Mouse (Mus musculus) myocyte (in vitro differentiated cells): ENCODE results near the gene Rasgrf2.

Experiments
- CEBPB ChIP-seq: IDR thresholded peaks from 2 replicates; pipeline ENCODE4 v1.6.1; 2011; ENCODE audit warnings: mild to moderate bottlenecking, moderate library complexity; ENCODE audit not compliant: poor library complexity, insufficient read depth, severe bottlenecking
- E2F4 ChIP-seq: IDR thresholded peaks from one replicate; pipeline ENCODE4 v1.6.1; 2011; ENCODE audit warnings: mild to moderate bottlenecking, control low read depth, moderate library complexity; ENCODE audit not compliant: insufficient read depth
- MAX ChIP-seq: IDR thresholded peaks from one replicate; pipeline ENCODE4 v1.6.1; 2011; ENCODE audit warnings: low read depth, mild to moderate bottlenecking, control low read depth
- MYOD1 ChIP-seq, 3 experiments: IDR thresholded peaks; one replicate each; pipeline ENCODE4 v1.6.1; 2011; ENCODE audit warnings: control low read depth in 2 of 3, low read depth in 2 of 3, mild to moderate bottlenecking in 2 of 3, moderate library complexity in 1 of 3; ENCODE audit not compliant: insufficient read length in 2 of 3, control insufficient read depth in 1 of 3
- MYOG ChIP-seq, 3 experiments: IDR thresholded peaks; one replicate each; pipeline ENCODE4 v1.6.1; 2011; ENCODE audit warnings: control low read depth in 2 of 3, low read depth in 2 of 3, mild to moderate bottlenecking in 2 of 3; ENCODE audit not compliant: insufficient read length in 2 of 3, control insufficient read depth in 1 of 3, insufficient read depth in 1 of 3
- POLR2A ChIP-seq: IDR thresholded peaks from one replicate; pipeline ENCODE4 v1.6.1; 2011; ENCODE audit warnings: low read depth, mild to moderate bottlenecking, control low read depth, moderate library complexity; ENCODE audit not compliant: insufficient read length
- POLR2AphosphoS2 ChIP-seq: IDR thresholded peaks from one replicate; pipeline ENCODE4 v1.6.1; 2011; ENCODE audit warnings: low read depth, control low read depth; ENCODE audit not compliant: insufficient read length
- REST ChIP-seq: IDR thresholded peaks from one replicate; pipeline ENCODE4 v1.6.1; 2011; ENCODE audit warnings: mild to moderate bottlenecking, control low read depth, moderate library complexity; ENCODE audit not compliant: insufficient read depth, insufficient read length
- SRF ChIP-seq: IDR thresholded peaks from one replicate; pipeline ENCODE4 v1.6.1; 2011; ENCODE audit warnings: low read depth; ENCODE audit not compliant: control insufficient read depth, insufficient read length
- TCF12 ChIP-seq: IDR thresholded peaks from one replicate; pipeline ENCODE4 v1.6.1; 2011; ENCODE audit warnings: mild to moderate bottlenecking, control low read depth; ENCODE audit not compliant: poor library complexity, insufficient read depth, severe bottlenecking
- TCF3 ChIP-seq: IDR thresholded peaks from one replicate; pipeline ENCODE4 v1.6.1; 2011; ENCODE audit warnings: low read depth, control low read depth; ENCODE audit not compliant: insufficient read length
- USF1 ChIP-seq: IDR thresholded peaks from one replicate; pipeline ENCODE4 v1.6.1; 2011; ENCODE audit warnings: low read depth, mild to moderate bottlenecking, control low read depth, moderate library complexity

DNA sequence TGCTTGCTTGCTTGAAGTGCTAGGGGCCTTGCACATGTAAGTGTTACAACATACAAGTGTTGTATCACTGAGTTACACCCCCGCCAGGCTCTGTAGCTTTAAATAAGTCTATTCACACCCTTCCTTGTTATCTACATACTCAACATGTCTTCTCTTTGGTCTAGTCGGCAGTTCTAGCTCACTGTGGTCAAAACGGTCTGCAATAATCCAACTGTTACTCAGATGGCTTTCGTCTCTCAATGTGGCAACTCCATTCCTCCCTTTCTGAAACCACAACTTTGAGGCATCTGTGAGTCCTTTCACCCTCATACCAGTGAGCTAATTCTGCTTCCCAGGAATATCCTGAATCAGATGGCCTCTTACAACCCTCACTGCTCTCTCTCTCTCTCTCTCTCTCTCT is 17.4 kb upstream of the Rasgrf2 start:
- no peak for TF ChIP-seq POLR2A
- no peak for TF ChIP-seq TCF12
- TF ChIP-seq SRF = no peak
- no peak for TF ChIP-seq E2F4
- TF ChIP-seq MAX = no peak
- no peak for TF ChIP-seq POLR2AphosphoS2
- no peak for TF ChIP-seq USF1
- TF ChIP-seq MYOD1 (IDR thresholded peaks at IDR 0.05; ENCODE audit: control insufficient read depth in 1 of 3, insufficient read length in 2 of 3, low read depth in 2 of 3) = peak in 1 of 3 experiments; percentile 14
- TF ChIP-seq MYOG (IDR thresholded peaks at IDR 0.05; ENCODE audit: control insufficient read depth in 1 of 3, insufficient read depth in 1 of 3, insufficient read length in 2 of 3, low read depth in 2 of 3) = peak in 1 of 3 experiments; percentile 33
- peak; percentile 50; the same call in 1 of the 2 replicates for TF ChIP-seq CEBPB
- TF ChIP-seq TCF3 = no peak
- TF ChIP-seq REST = no peak
